Comparison of ENCODE assay signal across 20 mouse cellular contexts in genomic region chr11:104558065-104558464, GRCm38 (mm10). TPM values are rescaled to one million over a fixed set of nuclear protein-coding genes. Genes with fewer than 3 reads are reported as not detected.
DNase-seq lines count a peak whose midpoint lies in the region; ATAC-seq and TF ChIP-seq lines count a peak whose summit lies in the region.
"Had no signal": no experiment of that assay in that cellular context is flagged by ENCODE, and none has a peak within 500 bp of the region (broad histone marks: within the 10 kb centered on the region; RNA-seq: fewer than 3 reads in every experiment).

No protein-coding gene starts in this region.

- no peaks in the 10 kb centered on the region for H3K36me3 ChIP-seq in heart, embryonic 12.5 days
- no peaks in the 10 kb centered on the region for H3K36me3 ChIP-seq in heart, embryonic 16.5 days (ENCODE audit: control insufficient read depth, insufficient read depth)
- H3K36me3 ChIP-seq: embryonic facial prominence, embryonic 10.5 days; hindbrain, embryonic 15.5 days had no signal

- no peak for TF ChIP-seq CTCF in gastrocnemius, adult 2 months (IDR thresholded peaks at IDR 0.05)
- TF ChIP-seq CTCF in cortical plate, adult 2 months (IDR thresholded peaks at IDR 0.05; ENCODE audit: extremely low read depth, insufficient read depth, low read length): no peak

- no peaks in the 10 kb centered on the region for H3K9me3 ChIP-seq in heart, embryonic 12.5 days (replicated peaks)
- H3K9me3 ChIP-seq in heart, embryonic 16.5 days (replicated peaks; ENCODE audit: control insufficient read depth, low read length): no peaks in the 10 kb centered on the region
- H3K9me3 ChIP-seq: embryonic facial prominence, embryonic 10.5 days; forebrain, embryonic 13.5 days; hindbrain, embryonic 15.5 days had no signal

- H3K4me2 ChIP-seq in heart, embryonic 12.5 days: peak overlapping the region; percentile 35
- H3K4me2 ChIP-seq in heart, embryonic 16.5 days (ENCODE audit: low read depth, low read length): peak overlapping the region; percentile 40; the same call in 1 of the 2 replicates
- H3K4me2 ChIP-seq: forebrain, embryonic 13.5 days; hindbrain, embryonic 15.5 days had no signal

- peak overlapping the region; percentile 63 for H3K27ac ChIP-seq in gastrocnemius, adult 2 months
- peak overlapping the region; percentile 93 for H3K27ac ChIP-seq in heart, embryonic 12.5 days (ENCODE audit: poor library complexity, severe bottlenecking)
- H3K27ac ChIP-seq in heart, embryonic 16.5 days (ENCODE audit: low read length): peak overlapping the region; percentile 88
- H3K27ac ChIP-seq in cortical plate, adult 2 months (ENCODE audit: insufficient read depth, low read length): peak overlapping the region; percentile 75
- H3K27ac ChIP-seq: embryonic facial prominence, embryonic 10.5 days; forebrain, embryonic 13.5 days; hindbrain, embryonic 15.5 days had no signal

- WGBS in heart, embryonic 12.5 days: 34% methylated on average over 4 of the region's 4 CpGs
- 24% methylated on average over 4 of the region's 4 CpGs for WGBS in heart, embryonic 16.5 days

- no peak for ATAC-seq in heart, embryonic 12.5 days (ENCODE audit: insufficient number of reproducible peaks, low FRiP score)
- 0 out of 2 replicates have a peak, but pooled peaks have one; percentile 29 for ATAC-seq in heart, embryonic 16.5 days (replicated peaks; ENCODE audit: extremely low read depth, insufficient read depth, low FRiP score)
- ATAC-seq: activated CD4-positive, CD25-positive, alpha-beta regulatory T cell, adult 4 months; forebrain, embryonic 13.5 days; forebrain, postnatal 0 days; intestine, embryonic 16.5 days; Patski had no signal

- no peak overlapping the region for H3K4me3 ChIP-seq in gastrocnemius, adult 2 months
- no peak overlapping the region for H3K4me3 ChIP-seq in heart, embryonic 12.5 days
- no peak overlapping the region for H3K4me3 ChIP-seq in heart, embryonic 16.5 days (ENCODE audit: low read length)
- H3K4me3 ChIP-seq in cortical plate, adult 2 months (ENCODE audit: insufficient read depth, low read length): no peak overlapping the region
- H3K4me3 ChIP-seq: embryonic facial prominence, embryonic 10.5 days; forebrain, embryonic 13.5 days; hindbrain, embryonic 15.5 days had no signal

- intact Hi-C loops in gastrocnemius, adult 2 months (cut with DNase I): no loop called here
- intact Hi-C loops in gastrocnemius, postnatal 14 days (cut with DNase I; ENCODE audit: low total_unique reads): no loop called here
- intact Hi-C loops in heart, postnatal 25 days (cut with DNase I): no loop called here

- H3K4me1 ChIP-seq in heart, embryonic 12.5 days (replicated peaks): peaks cover 39% of the 10 kb centered on the region
- peaks cover 33% of the 10 kb centered on the region for H3K4me1 ChIP-seq in heart, embryonic 16.5 days (ENCODE audit: control insufficient read depth, insufficient read depth, low read length)
- H3K4me1 ChIP-seq in cortical plate, adult 2 months (ENCODE audit: control insufficient read depth, insufficient read depth, low read length): peaks cover 3% of the 10 kb centered on the region
- H3K4me1 ChIP-seq: forebrain, embryonic 13.5 days; hindbrain, embryonic 15.5 days had no signal

- no peak for TF ChIP-seq POLR2A in cortical plate, adult 2 months (IDR thresholded peaks at IDR 0.05; ENCODE audit: extremely low read depth, insufficient read depth, low read length)

- DNase-seq in gastrocnemius, adult 2 months: no peak
- DNase-seq in gastrocnemius, postnatal 14 days: no peak
- DNase-seq in heart, adult 9 months (ENCODE audit: low spot score in 2 of 2): no peak
- DNase-seq in heart, postnatal 25 days (ENCODE audit: low spot score): no peak
- DNase-seq in MN1 (ENCODE audit: low spot score): no peak
- DNase-seq: cerebellum, adult 18-20 months; cerebellum, adult 9-11 months; cerebellum, postnatal 36 days; forebrain, postnatal 0 days; gastrocnemius, postnatal 10 days; kidney, adult 8-10 months had no signal

- H3K27me3 ChIP-seq in heart, embryonic 12.5 days (replicated peaks): no peaks in the 10 kb centered on the region
- H3K27me3 ChIP-seq in heart, embryonic 16.5 days (ENCODE audit: control insufficient read depth, insufficient read depth, low read length): no peaks in the 10 kb centered on the region
- H3K27me3 ChIP-seq: forebrain, embryonic 13.5 days; hindbrain, embryonic 15.5 days; Patski had no signal

- H3K9ac ChIP-seq in heart, embryonic 12.5 days: no peak overlapping the region
- peak overlapping the region; percentile 22 for H3K9ac ChIP-seq in heart, embryonic 16.5 days (ENCODE audit: low read length)
- H3K9ac ChIP-seq: forebrain, embryonic 13.5 days; forebrain, postnatal 0 days; hindbrain, embryonic 15.5 days had no signal

RNA-seq across cellular contexts. Expression of gene Myl4, which starts 7.6 kb away (rescaled TPM):
- total RNA-seq in gastrocnemius, adult 2 months (2021): 1 to 10 TPM; 2.9 to 8.1 TPM
- 10 to 100 TPM; 13.1 to 15.7 TPM for total RNA-seq in gastrocnemius, postnatal 14 days (2021)
- 2,473 and 2,477 TPM in 2 replicates for polyA plus RNA-seq in heart, embryonic 12.5 days (2016; fragmentation: Nextera tagmentation; extraction: Ambion mirVana)
- polyA plus RNA-seq in heart, embryonic 16.5 days (2015; fragmentation: Nextera tagmentation; extraction: Ambion mirVana): 1,596 and 1,841 TPM in 2 replicates
- total RNA-seq in heart, postnatal 25 days (2021): 100 to 1,000 TPM; 832 to 984 TPM
- polyA plus RNA-seq in cortical plate, adult 2 months (2012; rRNA removed): 70.4 and 74.0 TPM in 2 replicates

RNA-seq across cellular contexts. Expression of gene Cdc27, which starts 7.6 kb away (rescaled TPM):
- total RNA-seq in gastrocnemius, adult 2 months (2021): 10 to 100 TPM; 25.9 to 27.5 TPM
- total RNA-seq in gastrocnemius, postnatal 14 days (2021): 10 to 100 TPM; 23.4 to 25.2 TPM
- polyA plus RNA-seq in heart, embryonic 12.5 days (2016; fragmentation: Nextera tagmentation; extraction: Ambion mirVana): 37.6 and 40.6 TPM in 2 replicates
- polyA plus RNA-seq in heart, embryonic 16.5 days (2015; fragmentation: Nextera tagmentation; extraction: Ambion mirVana): 30.3 and 33.9 TPM in 2 replicates
- total RNA-seq in heart, postnatal 25 days (2021): 10 to 100 TPM; 28.6 to 29.7 TPM
- polyA plus RNA-seq in cortical plate, adult 2 months (2012; rRNA removed): 22.2 and 23.8 TPM in 2 replicates

RNA-seq across cellular contexts. Expression of gene Itgb3, which starts 49.7 kb away (rescaled TPM):
- total RNA-seq in gastrocnemius, adult 2 months (2021): 1 to 10 TPM in 1 of 2 experiments, under 1 TPM in 1; 0.54 to 1.3 TPM
- 1 to 10 TPM; 2.2 to 4.0 TPM for total RNA-seq in gastrocnemius, postnatal 14 days (2021)
- 9.6 and 11.9 TPM in 2 replicates for polyA plus RNA-seq in heart, embryonic 12.5 days (2016; fragmentation: Nextera tagmentation; extraction: Ambion mirVana)
- polyA plus RNA-seq in heart, embryonic 16.5 days (2015; fragmentation: Nextera tagmentation; extraction: Ambion mirVana): 3.5 and 4.0 TPM in 2 replicates
- total RNA-seq in heart, postnatal 25 days (2021): 1 to 10 TPM; 3.1 to 3.8 TPM
- 2.4 and 2.5 TPM in 2 replicates for polyA plus RNA-seq in cortical plate, adult 2 months (2012; rRNA removed)

Comparison
In these comparisons a context has a peak if more than half of its experiments do, and no peak if none do; other contexts are left out.
1. RNA of gene Myl4, which starts 7.6 kb away (total RNA-seq): 832 to 984 TPM in heart, postnatal 25 days; 13.1 to 15.7 TPM in gastrocnemius, postnatal 14 days and 2.9 to 8.1 TPM in gastrocnemius, adult 2 months; every median in the first group is over 10 times any median in the second.
2. Peak in every context shown above with its lines, with median percentiles within 50 percentile points of each other: H3K27ac ChIP-seq.